Mouse (Mus musculus): Measurements from ENCODE around the gene Foxf1. TPM values are rescaled to one million over a fixed set of nuclear protein-coding genes. Genes with fewer than 3 reads are reported as not detected.

The Foxf1 gene
- polyA plus RNA-seq (2012; rRNA removed; ENCODE audit: low replicate concordance), result 40.2 and 42.4 TPM in 2 replicates

GRCm38 (mm10) chr8:121084210-121084951 is at the start of gene Foxf1:
Gene Foxf1 (plus strand): TSS chr8:121084386.

GRCm38 (mm10) chr8:121107668-121108656 is 23.8 kb downstream of the Foxf1 start, which contains the start of gene Mthfsd:
Gene Mthfsd (minus strand): TSS chr8:121108392.

GRCm38 (mm10) chr8:121115948-121116347 is 31.8 kb downstream of the Foxf1 start, which contains the start of gene Foxc2:
Gene Foxc2 (plus strand): TSS chr8:121116171.

GRCm38 (mm10) chr8:121127756-121128375 is 43.7 kb downstream of the Foxf1 start, which contains the start of gene Foxl1:
Gene Foxl1 (plus strand): TSS chr8:121127940.

Other genes starting within 250 kb of the Foxf1 start
- gene Mthfsd, start 24.0 kb downstream of the Foxf1 start, polyA plus RNA-seq (2012; rRNA removed; ENCODE audit: low replicate concordance), result 29.9 and 34.6 TPM in 2 replicates
- 0.74 and 0.88 TPM in 2 replicates for gene Foxc2, start 31.8 kb downstream of the Foxf1 start, polyA plus RNA-seq (2012; rRNA removed; ENCODE audit: low replicate concordance)
- 3.2 and 8.2 TPM in 2 replicates for gene Foxl1, start 43.6 kb downstream of the Foxf1 start, polyA plus RNA-seq (2012; rRNA removed; ENCODE audit: low replicate concordance)

Data from duodenum, adult 2 months (tissue).